Mouse (Mus musculus) myocyte (in vitro differentiated cells): ENCODE data around the gene Tpra1. TPM values are rescaled to one million over a fixed set of nuclear protein-coding genes. Genes with fewer than 3 reads are reported as not detected.

ENCODE experiments used
- H3K27me3 ChIP-seq: one replicate; pipeline ENCODE4 v1.6.1; 2011; ENCODE audit not compliant: control insufficient read depth, insufficient read depth, insufficient read length
- H3K36me3 ChIP-seq: one replicate; pipeline ENCODE4 v1.6.1; 2011; ENCODE audit not compliant: control insufficient read depth, insufficient read depth
- H3K4me2 ChIP-seq: one replicate; pipeline ENCODE4 v1.6.1; 2011; ENCODE audit warnings: low read depth, control low read depth
- H3K4me3 ChIP-seq: one replicate; pipeline ENCODE4 v1.5.1; 2011; ENCODE audit warnings: mild to moderate bottlenecking, control low read depth, moderate library complexity
- H3K79me2 ChIP-seq: one replicate; pipeline ENCODE4 v1.6.1; 2011; ENCODE audit not compliant: control insufficient read depth, insufficient read depth
- H3ac ChIP-seq: one replicate; pipeline ENCODE4 v1.6.1; 2011; ENCODE audit not compliant: control insufficient read depth, insufficient read length
- CEBPB ChIP-seq: IDR thresholded peaks from 2 replicates; pipeline ENCODE4 v1.6.1; 2011; ENCODE audit warnings: mild to moderate bottlenecking, moderate library complexity; ENCODE audit not compliant: poor library complexity, insufficient read depth, severe bottlenecking
- E2F4 ChIP-seq: IDR thresholded peaks from one replicate; pipeline ENCODE4 v1.6.1; 2011; ENCODE audit warnings: mild to moderate bottlenecking, control low read depth, moderate library complexity; ENCODE audit not compliant: insufficient read depth
- MAX ChIP-seq: IDR thresholded peaks from one replicate; pipeline ENCODE4 v1.6.1; 2011; ENCODE audit warnings: low read depth, mild to moderate bottlenecking, control low read depth
- MYOD1 ChIP-seq, 3 experiments: IDR thresholded peaks; one replicate each; pipeline ENCODE4 v1.6.1; 2011; ENCODE audit warnings: control low read depth in 2 of 3, low read depth in 2 of 3, mild to moderate bottlenecking in 2 of 3, moderate library complexity in 1 of 3; ENCODE audit not compliant: insufficient read length in 2 of 3, control insufficient read depth in 1 of 3
- MYOG ChIP-seq, 3 experiments: IDR thresholded peaks; one replicate each; pipeline ENCODE4 v1.6.1; 2011; ENCODE audit warnings: control low read depth in 2 of 3, low read depth in 2 of 3, mild to moderate bottlenecking in 2 of 3; ENCODE audit not compliant: insufficient read length in 2 of 3, control insufficient read depth in 1 of 3, insufficient read depth in 1 of 3
- POLR2A ChIP-seq: IDR thresholded peaks from one replicate; pipeline ENCODE4 v1.6.1; 2011; ENCODE audit warnings: low read depth, mild to moderate bottlenecking, control low read depth, moderate library complexity; ENCODE audit not compliant: insufficient read length
- POLR2AphosphoS2 ChIP-seq: IDR thresholded peaks from one replicate; pipeline ENCODE4 v1.6.1; 2011; ENCODE audit warnings: low read depth, control low read depth; ENCODE audit not compliant: insufficient read length
- REST ChIP-seq: IDR thresholded peaks from one replicate; pipeline ENCODE4 v1.6.1; 2011; ENCODE audit warnings: mild to moderate bottlenecking, control low read depth, moderate library complexity; ENCODE audit not compliant: insufficient read depth, insufficient read length
- SRF ChIP-seq: IDR thresholded peaks from one replicate; pipeline ENCODE4 v1.6.1; 2011; ENCODE audit warnings: low read depth; ENCODE audit not compliant: control insufficient read depth, insufficient read length
- TCF12 ChIP-seq: IDR thresholded peaks from one replicate; pipeline ENCODE4 v1.6.1; 2011; ENCODE audit warnings: mild to moderate bottlenecking, control low read depth; ENCODE audit not compliant: poor library complexity, insufficient read depth, severe bottlenecking
- TCF3 ChIP-seq: IDR thresholded peaks from one replicate; pipeline ENCODE4 v1.6.1; 2011; ENCODE audit warnings: low read depth, control low read depth; ENCODE audit not compliant: insufficient read length
- USF1 ChIP-seq: IDR thresholded peaks from one replicate; pipeline ENCODE4 v1.6.1; 2011; ENCODE audit warnings: low read depth, mild to moderate bottlenecking, control low read depth, moderate library complexity
- polyA plus RNA-seq: library from polyadenylated mRNA; unstranded; fragments of >200 nt; fragmentation: generic; extraction: Trizol; gene quantifications from one replicate; pipeline ENCODE4 v1.2.1, GENCODE M21; 2012; ENCODE audit warnings: missing spikeins

The Tpra1 gene
- polyA plus RNA-seq, 1 experiment, result 27.3 TPM

DNA sequence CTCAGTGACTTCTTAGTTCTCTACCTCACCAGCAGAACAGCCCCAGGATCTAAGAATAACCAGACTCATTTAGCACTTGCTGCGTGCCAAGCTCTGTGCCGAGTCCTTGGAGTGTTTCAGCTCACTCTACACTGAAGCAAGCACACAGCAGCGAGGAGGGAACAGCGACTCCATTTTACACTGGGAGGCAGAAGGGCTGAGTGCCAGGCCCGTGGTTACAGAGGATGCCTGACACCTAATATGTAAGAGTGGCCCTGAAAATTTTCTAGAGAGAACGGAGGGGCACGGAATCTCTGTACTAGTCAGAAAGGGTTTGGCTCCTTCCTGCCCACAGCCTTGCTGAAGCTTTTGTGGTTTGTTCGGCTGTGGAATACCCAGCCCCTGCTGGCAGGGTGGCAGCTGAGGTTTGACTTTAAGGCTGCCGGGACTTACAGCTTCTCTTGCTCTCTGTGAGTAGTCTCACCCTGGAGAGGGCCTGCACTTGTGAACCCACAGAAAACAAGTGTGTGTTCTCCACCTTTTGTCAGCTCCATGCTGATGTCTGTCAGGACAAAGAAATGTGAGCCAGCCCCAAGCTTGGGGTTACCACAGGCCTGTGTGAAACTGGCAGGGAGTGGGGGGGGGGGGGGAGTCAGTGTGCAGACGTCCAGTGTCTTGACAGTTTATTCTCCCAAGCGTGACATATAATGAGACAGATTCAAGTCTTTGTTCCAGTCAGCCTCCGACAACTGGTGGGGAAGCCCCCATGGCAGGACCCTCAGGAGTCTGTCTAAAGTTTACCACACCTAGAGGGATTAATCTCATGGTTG, 37.4 kb downstream of the Tpra1 start:
- Histone ChIP-seq H3ac (no peak overlapping the region), H3K36me3 (no peaks in the 10 kb centered on the region), H3K4me3 (peak overlapping the region; percentile 5), H3K79me2 (no peaks in the 10 kb centered on the region), H3K27me3 (no peaks in the 10 kb centered on the region), H3K4me2 (peak overlapping the region; percentile 96)
- TF ChIP-seq TCF3, result no peak
- TF ChIP-seq CEBPB, result 0 out of 2 replicates have a peak, but pooled peaks have one; percentile 20
- peak in 2 of 3 experiments; percentile 57 for TF ChIP-seq MYOD1 (IDR thresholded peaks at IDR 0.05; ENCODE audit: control insufficient read depth in 1 of 3, insufficient read length in 2 of 3, low read depth in 2 of 3)
- peak; percentile 36 for TF ChIP-seq TCF12
- no peak for TF ChIP-seq POLR2AphosphoS2
- no peak for TF ChIP-seq SRF
- TF ChIP-seq MAX, result no peak
- TF ChIP-seq POLR2A, result no peak
- TF ChIP-seq REST, result no peak
- no peak for TF ChIP-seq USF1
- no peak for TF ChIP-seq E2F4
- peak in 2 of 3 experiments; percentile 12 to 80 for TF ChIP-seq MYOG (IDR thresholded peaks at IDR 0.05; ENCODE audit: control insufficient read depth in 1 of 3, insufficient read depth in 1 of 3, insufficient read length in 2 of 3, low read depth in 2 of 3)

GRCm38 (mm10) chr6:88940090-88940916, 38.3 kb downstream of the Tpra1 start:
- Histone ChIP-seq H3ac (no peak overlapping the region), H3K36me3 (no peaks in the 10 kb centered on the region), H3K79me2 (no peaks in the 10 kb centered on the region), H3K27me3 (no peaks in the 10 kb centered on the region), H3K4me3 (peak overlapping the region; percentile 5), H3K4me2 (peak overlapping the region; percentile 96)
- TF ChIP-seq CEBPB, result peak; percentile 80
- no peak for TF ChIP-seq TCF3
- no peak for TF ChIP-seq TCF12
- TF ChIP-seq E2F4, result no peak
- no peak for TF ChIP-seq REST
- no peak for TF ChIP-seq MYOG (IDR thresholded peaks at IDR 0.05; ENCODE audit: control insufficient read depth in 1 of 3, insufficient read depth in 1 of 3, insufficient read length in 2 of 3, low read depth in 2 of 3)
- no peak for TF ChIP-seq MYOD1 (IDR thresholded peaks at IDR 0.05; ENCODE audit: control insufficient read depth in 1 of 3, insufficient read length in 2 of 3, low read depth in 2 of 3)
- TF ChIP-seq USF1, result no peak
- peak; percentile 8 for TF ChIP-seq POLR2AphosphoS2
- TF ChIP-seq POLR2A, result peak; percentile 20
- no peak for TF ChIP-seq SRF
- TF ChIP-seq MAX, result no peak

- Histone ChIP-seq H3K4me3 (no peak overlapping the region), H3K27me3 (no peaks in the 10 kb centered on the region), H3K79me2 (no peaks in the 10 kb centered on the region), H3K36me3 (no peaks in the 10 kb centered on the region), H3K4me2 (peak overlapping the region; percentile 96), H3ac (no peak overlapping the region)
- TF ChIP-seq CEBPB, result no peak
- TF ChIP-seq USF1, result no peak
- no peak for TF ChIP-seq SRF
- TF ChIP-seq POLR2A, result no peak
- TF ChIP-seq MAX, result no peak
- TF ChIP-seq TCF12, result no peak
- TF ChIP-seq TCF3, result no peak
- no peak for TF ChIP-seq MYOG (IDR thresholded peaks at IDR 0.05; ENCODE audit: control insufficient read depth in 1 of 3, insufficient read depth in 1 of 3, insufficient read length in 2 of 3, low read depth in 2 of 3)
- no peak for TF ChIP-seq POLR2AphosphoS2
- TF ChIP-seq REST, result no peak
- TF ChIP-seq MYOD1 (IDR thresholded peaks at IDR 0.05; ENCODE audit: control insufficient read depth in 1 of 3, insufficient read length in 2 of 3, low read depth in 2 of 3), result no peak
- no peak for TF ChIP-seq E2F4
These were observed 39.6 kb downstream of the Tpra1 start for GRCm38 (mm10) chr6:88941628-88942027.

GRCm38 (mm10) chr6:88942595-88942994, 40.5 kb downstream of the Tpra1 start:
- Histone ChIP-seq H3K4me3 (no peak overlapping the region), H3K4me2 (no peak overlapping the region), H3K36me3 (no peaks in the 10 kb centered on the region), H3K79me2 (no peaks in the 10 kb centered on the region), H3K27me3 (no peaks in the 10 kb centered on the region), H3ac (no peak overlapping the region)
- no peak for TF ChIP-seq USF1
- no peak for TF ChIP-seq CEBPB
- no peak for TF ChIP-seq MAX
- no peak for TF ChIP-seq SRF
- no peak for TF ChIP-seq E2F4
- no peak for TF ChIP-seq REST
- no peak for TF ChIP-seq TCF12
- no peak for TF ChIP-seq MYOD1 (IDR thresholded peaks at IDR 0.05; ENCODE audit: control insufficient read depth in 1 of 3, insufficient read length in 2 of 3, low read depth in 2 of 3)
- no peak for TF ChIP-seq POLR2AphosphoS2
- no peak for TF ChIP-seq POLR2A
